Comparison of ENCODE assay signal across 8 mouse cellular contexts in the genomic region with DNA sequence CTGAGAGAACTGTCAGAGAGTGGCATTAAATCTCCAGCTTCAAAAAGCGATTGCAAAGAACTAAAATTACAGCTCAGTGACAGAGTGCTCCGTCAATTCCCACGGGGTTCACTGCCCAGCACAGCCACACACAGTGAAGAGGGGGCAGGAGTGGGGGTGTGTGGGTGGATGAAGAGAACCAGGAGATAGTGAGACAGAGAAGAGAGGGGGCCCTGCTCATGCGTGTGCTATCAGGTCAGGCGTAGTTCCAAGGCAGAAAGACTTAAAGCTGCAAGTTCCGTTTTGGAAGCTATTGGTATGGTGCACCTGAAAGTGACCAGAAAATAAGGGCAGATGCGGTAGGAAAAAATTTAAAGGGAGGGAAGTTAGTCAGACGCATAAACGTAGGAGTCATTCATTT. TPM values are rescaled to one million over a fixed set of nuclear protein-coding genes. Genes with fewer than 3 reads are reported as not detected.
DNase-seq lines count a peak whose midpoint lies in the region; ATAC-seq and TF ChIP-seq lines count a peak whose summit lies in the region.

No protein-coding gene starts in this region.

- DNase-seq in lung, adult 2 months, result no peak
- no peak for DNase-seq in lung, postnatal 14 days
- DNase-seq in thymus, adult 18-20 months, result no peak
- DNase-seq in urinary bladder, postnatal 36 days (ENCODE audit: low spot score in 2 of 2), result no peak
- no peak for DNase-seq in cerebellum, postnatal 14 days

- peak overlapping the region; percentile 79 for H3K4me2 ChIP-seq in limb, embryonic 15.5 days

- peak overlapping the region; percentile 93; the same call in 1 of the 2 replicates for H3K27ac ChIP-seq in limb, embryonic 15.5 days

- no peaks in the 10 kb centered on the region for H3K27me3 ChIP-seq in limb, embryonic 15.5 days

- no peak for TF ChIP-seq POLR2A in lung, adult 2 months (IDR thresholded peaks at IDR 0.05; ENCODE audit: borderline replicate concordance, extremely low read depth, low read depth, low read length)

- no peaks in the 10 kb centered on the region for H3K9me3 ChIP-seq in limb, embryonic 15.5 days

- TF ChIP-seq CTCF in lung, adult 2 months (IDR thresholded peaks at IDR 0.05; ENCODE audit: insufficient read depth, low read length), result no peak

- H3K36me3 ChIP-seq in limb, embryonic 15.5 days, result no peaks in the 10 kb centered on the region

- 0 out of 2 replicates have a peak overlapping the region, but pooled peaks have one; percentile 2 for H3K9ac ChIP-seq in limb, embryonic 15.5 days

- H3K4me1 ChIP-seq in lung, adult 2 months (ENCODE audit: control insufficient read depth, insufficient read depth, low read length), result peaks cover 10% of the 10 kb centered on the region
- peaks cover 13% of the 10 kb centered on the region for H3K4me1 ChIP-seq in limb, embryonic 15.5 days

- H3K4me3 ChIP-seq in lung, adult 2 months (replicated peaks; ENCODE audit: extremely low read depth, low read depth, low read length), result peak overlapping the region; percentile 8
- peak overlapping the region; percentile 98 for H3K4me3 ChIP-seq in limb, embryonic 15.5 days

- peak; percentile 32 for ATAC-seq in erythroblast, adult 5-6 weeks (replicated peaks; ENCODE audit: low FRiP score, poor library complexity, severe bottlenecking)
- ATAC-seq in limb, embryonic 15.5 days (ENCODE audit: insufficient number of reproducible peaks, low FRiP score, low TSS enrichment, low read depth), result no peak
- ATAC-seq in neutrophil, adult 5-6 weeks (ENCODE audit: extremely low read depth, insufficient number of reproducible peaks, low FRiP score, poor library complexity, severe bottlenecking), result 0 out of 2 replicates have a peak, but pooled peaks have one; percentile 14

- WGBS in lung, adult 2 months, result 39% methylated on average over 9 of the region's 9 CpGs
- WGBS in limb, embryonic 15.5 days, result 42% methylated on average over 9 of the region's 9 CpGs

RNA-seq across cellular contexts. Expression of gene Slc35a3, which starts 1.7 kb away (rescaled TPM):
- 6.3 and 7.5 TPM in 2 replicates for polyA plus RNA-seq in lung, adult 2 months (2012; rRNA removed)
- 10.7 and 21.3 TPM in 2 replicates for total RNA-seq in erythroblast, adult 5-6 weeks (2015; ENCODE audit: low replicate concordance)
- total RNA-seq in erythroblast, adult 5-6 weeks (2017; ENCODE audit: low replicate concordance), result 16.0 and 17.1 TPM in 2 replicates
- 11.4 and 12.5 TPM in 2 replicates for polyA plus RNA-seq in limb, embryonic 15.5 days (2015; fragmentation: Nextera tagmentation; extraction: Ambion mirVana)
- total RNA-seq in neutrophil, adult 5-6 weeks (2017), result 34.6 and 40.2 TPM in 2 replicates

RNA-seq across cellular contexts. Expression of gene Gm43191, which starts 29.9 kb away (rescaled TPM):
- polyA plus RNA-seq in lung, adult 2 months (2012; rRNA removed), result not detected in 2 replicates
- not detected in 2 replicates for total RNA-seq in erythroblast, adult 5-6 weeks (2015; ENCODE audit: low replicate concordance)
- 3.5 TPM in 1 of 2 replicates, not detected in the other for total RNA-seq in erythroblast, adult 5-6 weeks (2017; ENCODE audit: low replicate concordance)
- polyA plus RNA-seq in limb, embryonic 15.5 days (2015; fragmentation: Nextera tagmentation; extraction: Ambion mirVana), result not detected in 2 replicates
- total RNA-seq in neutrophil, adult 5-6 weeks (2017), result not detected in 2 replicates

RNA-seq across cellular contexts. Expression of gene Mfsd14a, which starts 48.5 kb away (rescaled TPM):
- polyA plus RNA-seq in lung, adult 2 months (2012; rRNA removed), result 20.0 and 27.3 TPM in 2 replicates
- 27.6 and 28.4 TPM in 2 replicates for total RNA-seq in erythroblast, adult 5-6 weeks (2015; ENCODE audit: low replicate concordance)
- total RNA-seq in erythroblast, adult 5-6 weeks (2017; ENCODE audit: low replicate concordance), result 12.5 and 16.7 TPM in 2 replicates
- 75.1 and 75.3 TPM in 2 replicates for polyA plus RNA-seq in limb, embryonic 15.5 days (2015; fragmentation: Nextera tagmentation; extraction: Ambion mirVana)
- 83.7 and 85.7 TPM in 2 replicates for total RNA-seq in neutrophil, adult 5-6 weeks (2017)
